Mouse (Mus musculus) kidney, embryonic 15.5 days (tissue): Measurements from ENCODE around the gene Kif5c. TPM values are rescaled to one million over a fixed set of nuclear protein-coding genes. Genes with fewer than 3 reads are reported as not detected.

ENCODE experiments used
- ATAC-seq: fragments of 200-750 bp; cut with Nextera tagmentation; replicated peaks from 2 replicates; pipeline ENCODE4 v1.8.0; 2017; ENCODE audit warnings: moderate TSS enrichment; ENCODE audit not compliant: low FRiP score
- H3K27ac ChIP-seq: fragments of 300-500 bp; sonication (generic); 2 replicates; pipeline ENCODE4 v1.5.1; 2015; ENCODE audit warnings: mild to moderate bottlenecking, inconsistent platforms
- H3K27me3 ChIP-seq: fragments of 300-500 bp; sonication (generic); 2 replicates; pipeline ENCODE4 v1.6.1; 2015; ENCODE audit warnings: inconsistent platforms
- H3K36me3 ChIP-seq: fragments of 300-500 bp; sonication (generic); 2 replicates; pipeline ENCODE4 v1.6.1; 2015; ENCODE audit warnings: inconsistent platforms
- H3K4me1 ChIP-seq: fragments of 300-500 bp; sonication (generic); 2 replicates; pipeline ENCODE4 v1.6.1; 2015; ENCODE audit warnings: inconsistent platforms
- H3K4me2 ChIP-seq: fragments of 300-500 bp; sonication (generic); 2 replicates; pipeline ENCODE4 v1.6.1; 2015; ENCODE audit warnings: moderate library complexity, mild to moderate bottlenecking, inconsistent platforms
- H3K4me3 ChIP-seq: fragments of 300-500 bp; sonication (generic); replicated peaks from 2 replicates; pipeline ENCODE4 v1.5.1; 2015; ENCODE audit warnings: mild to moderate bottlenecking, inconsistent platforms
- H3K9ac ChIP-seq: fragments of 300-500 bp; sonication (generic); 2 replicates; pipeline ENCODE4 v1.6.1; 2015; ENCODE audit warnings: mild to moderate bottlenecking, inconsistent platforms
- H3K9me3 ChIP-seq: fragments of 300-500 bp; sonication (generic); replicated peaks from 2 replicates; pipeline ENCODE4 v1.6.1; 2016; ENCODE audit warnings: inconsistent platforms
- WGBS: fragments of 180-500 bp; shearing (Covaris S2); methylation state at CpG from one replicate; pipeline ENCODE4 v1.1.7; 2015; ENCODE audit warnings: mixed read lengths; 5-methylcytosine and 5-hydroxymethylcytosine counted together
- polyA plus RNA-seq: library from polyadenylated mRNA; unstranded; fragments of >200 nt; fragmentation: Nextera tagmentation; extraction: Ambion mirVana; gene quantifications from 2 replicates; pipeline ENCODE4 v1.2.1, GENCODE M21; 2015

The Kif5c gene
- polyA plus RNA-seq, 1 experiment from 2014 or later: 6.7 TPM

GRCm38 (mm10) chr2:49788643-49789042 lies 169.5 kb downstream of the Kif5c start:
- Histone ChIP-seq H3K27ac (no peak overlapping the region), H3K36me3 (no peaks in the 10 kb centered on the region), H3K9ac (no peak overlapping the region), H3K27me3 (peaks cover 52% of the 10 kb centered on the region), H3K4me1 (peaks cover 23% of the 10 kb centered on the region), H3K4me3 (peak overlapping the region; percentile 70), H3K4me2 (peak overlapping the region; percentile 95), H3K9me3 (no peaks in the 10 kb centered on the region)
- 16% methylated on average over 3 of the region's 3 CpGs for WGBS
- ATAC-seq: no peak

DNA sequence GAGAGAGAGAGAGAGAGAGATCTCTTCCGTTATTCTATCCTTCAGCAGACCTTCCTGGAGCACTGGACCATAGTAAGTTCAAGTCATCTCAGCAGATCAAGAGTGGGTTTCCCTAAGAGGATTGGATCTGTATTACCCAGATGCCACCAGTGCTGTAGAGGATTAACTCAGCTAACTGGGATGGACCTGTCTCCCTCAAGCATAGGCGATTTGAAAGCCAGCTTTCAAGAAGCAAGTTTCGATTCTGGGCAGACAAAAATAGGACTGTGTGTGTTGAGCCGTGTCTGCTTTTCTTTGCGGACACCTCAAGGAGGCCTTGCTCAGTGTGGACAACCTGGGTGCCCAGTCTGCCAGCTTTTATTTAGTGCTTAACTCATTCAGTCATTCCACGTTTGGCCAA lies 170.0 kb downstream of the Kif5c start:
- peaks cover 52% of the 10 kb centered on the region for H3K27me3 ChIP-seq
- no peak overlapping the region for H3K4me3 ChIP-seq
- no peak overlapping the region for H3K27ac ChIP-seq
- H3K36me3 ChIP-seq: no peaks in the 10 kb centered on the region
- H3K9me3 ChIP-seq: no peaks in the 10 kb centered on the region
- H3K9ac ChIP-seq: no peak overlapping the region
- no peak for ATAC-seq
- 61% methylated on average over 6 of the region's 6 CpGs for WGBS
- H3K4me2 ChIP-seq: peak overlapping the region; percentile 95; the same call in 1 of the 2 replicates
- H3K4me1 ChIP-seq: peaks cover 23% of the 10 kb centered on the region

DNA sequence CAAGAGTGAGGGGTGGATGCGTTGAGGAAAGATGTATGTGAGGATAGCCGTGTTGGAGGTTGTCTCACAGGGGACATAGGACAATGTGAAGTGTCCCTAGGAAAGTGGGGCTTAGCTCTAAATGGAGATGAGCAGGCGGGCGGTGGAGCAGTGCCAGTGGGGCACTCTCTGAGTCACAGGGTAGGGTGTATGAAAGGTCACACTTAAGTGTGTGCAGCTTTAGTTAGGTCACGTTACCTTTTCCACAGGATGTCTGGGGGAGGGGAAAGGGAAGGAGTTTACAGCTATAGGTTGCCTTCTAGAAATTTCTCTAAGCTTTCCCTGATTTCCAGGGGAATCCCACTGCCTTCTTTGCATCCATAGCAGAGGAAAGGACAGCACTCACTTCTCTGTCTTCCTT lies 170.4 kb downstream of the Kif5c start:
- Histone ChIP-seq H3K36me3 (no peaks in the 10 kb centered on the region), H3K4me2 (no peak overlapping the region), H3K27ac (no peak overlapping the region), H3K4me3 (no peak overlapping the region), H3K9me3 (no peaks in the 10 kb centered on the region), H3K4me1 (peaks cover 23% of the 10 kb centered on the region), H3K9ac (no peak overlapping the region), H3K27me3 (peaks cover 52% of the 10 kb centered on the region)
- 76% methylated on average over 5 of the region's 5 CpGs for WGBS
- ATAC-seq: no peak

GRCm38 (mm10) chr2:49797444-49798143 lies 178.5 kb downstream of the Kif5c start:
- WGBS: 69% methylated on average over 14 of the region's 14 CpGs
- Histone ChIP-seq H3K27me3 (no peaks in the 10 kb centered on the region), H3K4me2 (no peak overlapping the region), H3K9ac (no peak overlapping the region), H3K4me1 (no peaks in the 10 kb centered on the region), H3K36me3 (no peaks in the 10 kb centered on the region), H3K27ac (no peak overlapping the region), H3K4me3 (no peak overlapping the region), H3K9me3 (no peaks in the 10 kb centered on the region)
- 0 out of 2 replicates have a peak, but pooled peaks have one; percentile 9 for ATAC-seq

DNA sequence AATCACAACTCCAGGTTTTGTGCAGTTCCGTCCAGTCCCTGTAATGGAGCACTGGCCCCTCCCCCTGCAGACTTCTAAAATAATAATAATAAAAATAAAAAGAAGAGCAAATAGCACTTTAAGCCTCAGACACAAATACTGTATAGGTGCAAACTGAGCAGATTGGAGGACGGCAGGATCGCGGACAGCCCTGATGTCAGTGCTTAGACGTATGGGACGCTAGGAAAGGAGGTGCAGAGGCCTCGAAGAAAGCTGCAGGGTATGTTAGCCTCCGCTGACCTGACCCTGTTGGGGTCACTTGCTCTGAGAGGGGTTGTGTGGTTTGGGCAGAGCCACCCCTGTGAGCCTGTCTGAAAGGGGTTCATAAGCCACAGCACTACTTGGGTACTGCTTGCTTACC lies 185.3 kb downstream of the Kif5c start:
- WGBS: 62% methylated on average over 8 of the region's 8 CpGs
- H3K4me2 ChIP-seq: no peak overlapping the region
- peaks cover 15% of the 10 kb centered on the region for H3K4me1 ChIP-seq
- H3K27me3 ChIP-seq: no peaks in the 10 kb centered on the region
- no peak overlapping the region for H3K27ac ChIP-seq
- ATAC-seq: peak; percentile 25; the same call in 1 of the 2 replicates
- H3K36me3 ChIP-seq: no peaks in the 10 kb centered on the region
- no peak overlapping the region for H3K9ac ChIP-seq
- no peaks in the 10 kb centered on the region for H3K9me3 ChIP-seq
- no peak overlapping the region for H3K4me3 ChIP-seq

DNA sequence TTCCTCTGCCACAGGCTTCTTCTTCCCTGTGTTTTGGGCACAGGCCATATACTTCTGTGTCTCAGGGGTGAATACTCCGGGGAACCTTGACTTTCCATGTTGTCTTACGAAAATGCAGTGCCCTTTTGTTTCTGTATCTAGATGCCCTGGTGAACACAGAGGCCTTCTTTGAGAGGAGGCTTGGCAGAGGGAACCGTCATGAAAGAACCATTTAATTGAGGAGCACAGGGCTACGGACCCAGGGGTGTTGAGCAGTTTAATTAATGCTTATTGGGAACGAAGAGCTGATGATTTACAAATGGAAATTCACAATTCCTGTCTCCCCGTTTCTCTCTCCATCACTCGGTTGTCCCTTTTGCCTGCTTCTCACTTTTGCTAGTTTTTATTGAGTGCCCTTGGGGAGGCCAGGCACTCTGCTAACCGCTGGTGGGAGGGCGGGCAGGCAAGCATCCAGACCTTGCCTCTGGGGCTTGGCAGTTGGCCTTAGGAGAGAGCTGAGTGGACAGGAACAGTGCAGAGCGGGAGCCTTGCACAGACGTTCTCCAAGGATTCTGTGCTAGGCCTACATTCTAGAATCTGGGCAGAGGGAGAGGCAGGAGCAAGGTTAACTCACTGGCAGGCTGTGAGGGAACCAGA lies 186.8 kb downstream of the Kif5c start:
- Histone ChIP-seq H3K9me3 (no peaks in the 10 kb centered on the region), H3K4me2 (no peak overlapping the region), H3K4me3 (no peak overlapping the region), H3K36me3 (no peaks in the 10 kb centered on the region), H3K4me1 (peaks cover 15% of the 10 kb centered on the region), H3K27ac (no peak overlapping the region), H3K27me3 (no peaks in the 10 kb centered on the region), H3K9ac (no peak overlapping the region)
- no peak for ATAC-seq
- WGBS: 71% methylated on average over 11 of the region's 11 CpGs

GRCm38 (mm10) chr2:49809496-49809895 lies 190.4 kb downstream of the Kif5c start:
- Histone ChIP-seq H3K9ac (no peak overlapping the region), H3K4me1 (peaks cover 36% of the 10 kb centered on the region), H3K27me3 (no peaks in the 10 kb centered on the region), H3K4me2 (no peak overlapping the region), H3K4me3 (no peak overlapping the region), H3K27ac (no peak overlapping the region), H3K9me3 (no peaks in the 10 kb centered on the region), H3K36me3 (no peaks in the 10 kb centered on the region)
- 78% methylated on average over 6 of the region's 6 CpGs for WGBS
- ATAC-seq: no peak

DNA sequence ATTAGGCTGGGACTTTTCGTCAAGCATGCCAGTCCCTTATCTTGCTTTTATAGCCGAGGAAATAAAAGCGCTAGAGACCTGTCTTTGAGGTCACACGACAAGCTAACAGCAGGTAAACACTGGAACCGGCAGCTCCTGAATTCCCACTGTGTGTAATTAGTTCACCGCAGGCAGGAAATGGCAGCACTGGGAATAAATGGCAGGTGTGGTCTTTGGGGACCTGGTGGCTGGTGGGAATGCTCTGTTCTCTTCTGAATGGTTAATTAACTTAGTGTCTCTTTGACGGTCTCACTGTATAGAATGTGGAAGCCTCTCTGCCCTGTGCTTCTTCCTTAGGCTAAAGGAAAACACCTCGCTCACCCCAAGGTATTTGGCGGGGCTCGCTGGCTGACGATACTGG lies 192.3 kb downstream of the Kif5c start:
- ATAC-seq: no peak
- WGBS: 16% methylated on average over 11 of the region's 11 CpGs

DNA sequence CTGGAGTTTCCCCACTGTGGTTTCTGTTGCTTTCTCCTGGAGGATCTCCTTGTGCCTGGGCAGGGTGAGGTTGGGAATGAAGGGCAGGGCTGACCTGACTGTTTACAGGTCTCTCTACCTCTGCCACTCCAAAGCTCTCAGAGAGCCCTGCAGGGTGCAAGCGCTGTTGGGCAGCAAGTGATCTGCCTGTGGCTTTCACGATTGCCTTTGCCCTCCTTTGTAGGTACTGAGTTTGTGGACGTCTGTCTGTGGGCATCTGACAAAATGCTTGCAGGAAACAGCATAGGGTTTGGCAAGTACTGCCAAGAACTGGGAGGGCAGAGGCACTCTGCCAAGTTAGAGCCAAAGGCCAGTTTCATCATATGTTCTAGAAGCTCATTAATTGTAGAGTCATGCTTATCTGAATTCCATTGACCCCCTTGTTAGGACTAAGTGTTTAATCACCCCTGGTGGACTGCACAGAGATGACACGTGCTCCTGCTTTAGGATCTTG lies 192.8 kb downstream of the Kif5c start:
- H3K9me3 ChIP-seq: no peaks in the 10 kb centered on the region
- 33% methylated on average over 4 of the region's 4 CpGs for WGBS
- no peak overlapping the region for H3K4me3 ChIP-seq
- no peaks in the 10 kb centered on the region for H3K27me3 ChIP-seq
- no peaks in the 10 kb centered on the region for H3K36me3 ChIP-seq
- H3K9ac ChIP-seq: no peak overlapping the region
- peaks cover 26% of the 10 kb centered on the region for H3K4me1 ChIP-seq
- H3K4me2 ChIP-seq: no peak overlapping the region
- peak overlapping the region; percentile 64 for H3K27ac ChIP-seq
- ATAC-seq: no peak

More for the DNA sequence above, 192.3 kb downstream of the Kif5c start:
- Histone ChIP-seq H3K4me1 (peaks cover 23% of the 10 kb centered on the region), H3K36me3 (no peaks in the 10 kb centered on the region), H3K27me3 (no peaks in the 10 kb centered on the region), H3K27ac (peak overlapping the region; percentile 64), H3K4me2 (no peak overlapping the region), H3K9ac (no peak overlapping the region), H3K9me3 (no peaks in the 10 kb centered on the region), H3K4me3 (no peak overlapping the region)

DNA sequence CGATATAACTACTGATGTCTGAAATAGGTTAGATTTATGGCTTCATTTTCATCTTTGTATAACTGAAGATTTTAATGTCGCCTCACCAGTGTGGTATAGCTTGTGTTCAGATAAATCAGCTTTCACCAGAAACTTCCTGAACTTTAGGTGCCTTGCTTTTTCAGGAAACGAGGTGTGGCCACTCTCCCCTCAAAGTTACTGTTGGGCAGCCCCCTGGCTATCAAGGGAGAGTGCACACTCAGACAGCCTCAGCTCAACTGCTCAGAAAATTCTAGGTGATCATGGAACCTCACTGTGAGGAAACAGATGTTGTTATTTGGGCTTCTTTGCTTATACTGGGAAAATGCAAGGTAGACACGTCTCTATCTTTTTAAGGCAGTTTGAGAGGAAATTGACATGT lies 194.1 kb downstream of the Kif5c start:
- Histone ChIP-seq H3K4me1 (peaks cover 26% of the 10 kb centered on the region), H3K4me3 (no peak overlapping the region), H3K9ac (no peak overlapping the region), H3K36me3 (no peaks in the 10 kb centered on the region), H3K4me2 (no peak overlapping the region), H3K27ac (no peak overlapping the region), H3K9me3 (no peaks in the 10 kb centered on the region), H3K27me3 (no peaks in the 10 kb centered on the region)
- no peak for ATAC-seq
- 59% methylated on average over 4 of the region's 4 CpGs for WGBS

DNA sequence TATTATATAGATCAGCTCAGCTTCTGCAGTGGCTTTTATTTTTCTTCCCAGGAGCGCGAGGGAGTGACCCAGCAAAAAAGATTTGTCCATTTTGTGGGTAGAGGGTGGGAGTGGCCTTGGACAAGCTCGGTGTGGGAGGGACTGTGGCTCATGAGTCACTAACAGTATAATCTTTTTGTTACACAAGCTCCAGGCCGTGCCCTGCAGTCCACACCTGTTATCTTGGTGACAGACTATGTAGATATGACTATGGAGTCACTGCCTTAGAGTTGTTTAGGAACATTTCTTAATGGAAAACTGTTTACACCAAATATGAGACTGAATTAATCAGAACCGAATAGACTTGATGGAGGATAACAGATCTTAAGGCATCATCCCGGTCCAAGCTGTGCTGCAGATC lies 194.9 kb downstream of the Kif5c start:
- Histone ChIP-seq H3K4me3 (no peak overlapping the region), H3K9me3 (no peaks in the 10 kb centered on the region), H3K9ac (no peak overlapping the region), H3K27me3 (no peaks in the 10 kb centered on the region), H3K4me1 (peaks cover 26% of the 10 kb centered on the region), H3K36me3 (no peaks in the 10 kb centered on the region), H3K27ac (no peak overlapping the region), H3K4me2 (no peak overlapping the region)
- WGBS: 48% methylated on average over 6 of the region's 6 CpGs
- 0 out of 2 replicates have a peak, but pooled peaks have one; percentile 54 for ATAC-seq

- H3K36me3 ChIP-seq: no peaks in the 10 kb centered on the region
- no peak overlapping the region for H3K27ac ChIP-seq
- WGBS: 66% methylated on average over 3 of the region's 3 CpGs
- peaks cover 26% of the 10 kb centered on the region for H3K4me1 ChIP-seq
- H3K9me3 ChIP-seq: no peaks in the 10 kb centered on the region
- ATAC-seq: no peak
- H3K9ac ChIP-seq: no peak overlapping the region
- no peak overlapping the region for H3K4me2 ChIP-seq
- H3K4me3 ChIP-seq: no peak overlapping the region
- no peaks in the 10 kb centered on the region for H3K27me3 ChIP-seq
Measured at GRCm38 (mm10) chr2:49815696-49816320, 196.7 kb downstream of the Kif5c start.
